Mouse (Mus musculus) testis, adult 2 months (tissue): ENCODE data around the gene Msmo1.

Experiments
- CTCF ChIP-seq: fragments of 200-500 bp; IDR thresholded peaks from 2 replicates; pipeline ENCODE4 v1.5.1; 2012; ENCODE audit warnings: low read depth, mild to moderate bottlenecking, inconsistent platforms, low read length, moderate library complexity; ENCODE audit not compliant: control insufficient read depth, insufficient read depth, insufficient replicate concordance
- POLR2A ChIP-seq: fragments of 200-500 bp; IDR thresholded peaks from 2 replicates; pipeline ENCODE4 v1.6.1; 2012; ENCODE audit warnings: low read depth, mild to moderate bottlenecking, inconsistent platforms, low read length, moderate library complexity; ENCODE audit not compliant: control insufficient read depth

DNA sequence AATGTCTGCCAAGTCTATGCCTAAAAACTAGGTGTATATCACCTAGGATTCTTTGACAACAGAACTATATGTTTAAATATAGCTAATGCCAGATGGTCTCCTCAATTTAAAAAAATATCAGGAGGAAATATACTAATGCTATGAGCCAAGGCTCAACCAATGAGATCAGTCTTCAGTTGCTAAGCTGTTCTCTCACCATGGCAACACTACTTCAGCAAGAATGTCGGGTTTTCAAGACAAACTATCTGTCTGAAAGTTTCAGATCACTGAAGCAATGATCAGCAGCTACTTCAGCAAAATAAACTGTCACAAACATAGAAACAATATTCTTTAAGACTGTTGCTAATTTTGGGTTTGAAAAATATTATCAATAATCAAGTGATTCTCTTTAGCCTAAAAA lies 61.7 kb downstream of the Msmo1 start:
- TF ChIP-seq CTCF, result no peak
- no peak for TF ChIP-seq POLR2A
